Mouse (Mus musculus): ENCODE measurements around the gene Etfb. TPM values are rescaled to one million over a fixed set of nuclear protein-coding genes. Genes with fewer than 3 reads are reported as not detected.

The Etfb gene
- total and polyA plus RNA-seq, 3 experiments: 147 to 201 (median 201) TPM

DNA sequence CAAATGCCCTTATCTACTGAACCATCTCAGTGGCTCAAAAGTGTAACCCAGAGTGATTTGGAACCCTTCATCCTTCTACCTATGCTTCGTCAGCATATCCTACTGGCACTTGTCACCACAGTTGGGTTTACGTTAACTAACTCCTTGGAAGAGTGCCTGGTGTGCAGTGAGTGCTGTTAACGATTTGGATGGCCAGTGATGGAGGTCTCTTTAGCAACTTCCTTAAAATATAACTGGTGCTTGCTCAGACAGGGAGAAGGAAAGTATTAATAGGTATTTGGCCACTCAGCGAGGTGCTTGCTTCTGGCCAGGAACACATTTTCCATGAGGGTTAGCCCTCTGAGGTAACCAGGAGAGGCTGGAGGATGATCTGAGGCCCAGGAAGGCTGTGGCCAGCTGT is 3.9 kb downstream of the Etfb start:
- Histone ChIP-seq H3K36me3 (replicated peaks in 1 of 2; ENCODE audit: control insufficient read depth in 1 of 2, insufficient read depth in 1 of 2, low read length in 1 of 2) (peaks cover 6 to 39% of the 10 kb centered on the region in 2 experiments), H3K9ac (ENCODE audit: insufficient read depth, low read depth) (no peak overlapping the region), H3K79me2 (replicated peaks; ENCODE audit: control insufficient read depth, extremely low read depth, insufficient read depth, poor library complexity, severe bottlenecking) (no peaks in the 10 kb centered on the region; the same call in 1 of the 2 replicates), H3K4me3 (replicated peaks in 1 of 3; ENCODE audit: low read depth in 2 of 3, low read length in 2 of 3, poor library complexity in 1 of 3) (no peak overlapping the region), H3K4me2 (ENCODE audit: insufficient read depth, low read depth, poor library complexity, severe bottlenecking) (no peak overlapping the region), H3K4me1 (ENCODE audit: control insufficient read depth in 1 of 2, insufficient read depth in 2 of 2) (peaks cover 22 to 65% of the 10 kb centered on the region in 2 experiments), H3K9me3 (replicated peaks; ENCODE audit: low read length) (no peaks in the 10 kb centered on the region), H3K27me3 (replicated peaks) (no peaks in the 10 kb centered on the region), H3K27ac (ENCODE audit: insufficient read depth, low read depth) (no peak overlapping the region)
- TF ChIP-seq POLR2A (IDR thresholded peaks at IDR 0.05; ENCODE audit: low read depth, low read length) (no peak), ELF1 (IDR thresholded peaks at IDR 0.05; ENCODE audit: low read depth, low read length) (no peak), ZC3H11A (IDR thresholded peaks at IDR 0.05; ENCODE audit: low read depth, low read length) (no peak), HCFC1 (IDR thresholded peaks at IDR 0.05; ENCODE audit: low read depth, low read length) (no peak), IRF4 (IDR thresholded peaks at IDR 0.05; ENCODE audit: low read depth, low read length) (no peak), MEF2A (IDR thresholded peaks at IDR 0.05; ENCODE audit: borderline replicate concordance, low read depth, low read length) (no peak), RAD21 (IDR thresholded peaks at IDR 0.05; ENCODE audit: low read depth, low read length) (no peak), CTCF (conservative IDR thresholded peaks at IDR 0.05 in 1 of 2, IDR thresholded peaks at IDR 0.05 in 1 of 2; ENCODE audit: low read depth in 2 of 2, low read length in 2 of 2) (no peak), JUND (conservative IDR thresholded peaks at IDR 0.05; ENCODE audit: low read depth, low read length) (no peak), TBP (conservative IDR thresholded peaks at IDR 0.05; ENCODE audit: low read depth, low read length) (no peak), USF1 (IDR thresholded peaks at IDR 0.05; ENCODE audit: low read depth, low read length) (no peak)
- in situ Hi-C loops (cut with MboI; ENCODE audit: low pct_ligation_motif_present, low pct_unique_long_range_greater_than_20kb, low sequenced_read_pairs) (no loop called here), dilution Hi-C loops (cut with MboI; ENCODE audit: extremely low pct_ligation_motif_present, extremely low pct_unique_long_range_greater_than_20kb, low sequenced_read_pairs) (no loop called here)
- DNase-seq (ENCODE audit: extremely low read depth): no peak

DNA sequence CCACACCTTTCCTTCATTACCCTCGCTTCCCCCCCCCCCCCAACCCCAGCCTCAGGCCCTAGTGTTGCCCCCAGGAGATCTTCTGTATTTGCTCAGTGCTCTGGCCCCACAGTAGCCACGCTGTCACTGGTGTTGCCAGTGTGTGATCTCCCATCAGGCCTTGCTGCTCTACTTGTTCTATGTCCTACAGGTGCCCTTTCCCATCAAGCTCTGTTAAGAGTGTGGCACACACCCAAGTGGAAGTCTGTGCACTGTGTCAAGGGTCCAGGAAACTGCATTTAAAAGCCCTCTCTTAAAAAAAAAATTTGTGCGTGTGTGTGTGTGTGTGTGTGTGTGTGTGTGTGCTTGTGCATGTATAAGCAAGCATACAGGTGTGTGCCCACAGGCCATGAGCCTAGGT is 4.4 kb downstream of the Etfb start:
- Histone ChIP-seq H3K27ac (ENCODE audit: insufficient read depth, low read depth) (no peak overlapping the region), H3K4me2 (ENCODE audit: insufficient read depth, low read depth, poor library complexity, severe bottlenecking) (no peak overlapping the region), H3K9me3 (replicated peaks; ENCODE audit: low read length) (no peaks in the 10 kb centered on the region), H3K4me1 (ENCODE audit: control insufficient read depth in 1 of 2, insufficient read depth in 2 of 2) (peaks cover 20 to 61% of the 10 kb centered on the region in 2 experiments), H3K27me3 (replicated peaks) (no peaks in the 10 kb centered on the region), H3K36me3 (replicated peaks in 1 of 2; ENCODE audit: control insufficient read depth in 1 of 2, insufficient read depth in 1 of 2, low read length in 1 of 2) (peaks cover 11 to 44% of the 10 kb centered on the region in 2 experiments), H3K9ac (ENCODE audit: insufficient read depth, low read depth) (no peak overlapping the region), H3K4me3 (replicated peaks in 1 of 3; ENCODE audit: low read depth in 2 of 3, low read length in 2 of 3, poor library complexity in 1 of 3) (no peak overlapping the region), H3K79me2 (replicated peaks; ENCODE audit: control insufficient read depth, extremely low read depth, insufficient read depth, poor library complexity, severe bottlenecking) (no peaks in the 10 kb centered on the region; the same call in 1 of the 2 replicates)
- TF ChIP-seq TBP (conservative IDR thresholded peaks at IDR 0.05; ENCODE audit: low read depth, low read length) (no peak), ELF1 (IDR thresholded peaks at IDR 0.05; ENCODE audit: low read depth, low read length) (no peak), RAD21 (IDR thresholded peaks at IDR 0.05; ENCODE audit: low read depth, low read length) (no peak), UBTF (IDR thresholded peaks at IDR 0.05; ENCODE audit: low read depth, low read length) (no peak), MAX (IDR thresholded peaks at IDR 0.05; ENCODE audit: low read length) (no peak), ZNF384 (IDR thresholded peaks at IDR 0.05; ENCODE audit: low read depth, low read length) (no peak), GABPA (IDR thresholded peaks at IDR 0.05; ENCODE audit: insufficient replicate concordance, low read depth, low read length) (no peak), POLR2A (IDR thresholded peaks at IDR 0.05; ENCODE audit: low read depth, low read length) (no peak), MAZ (IDR thresholded peaks at IDR 0.05; ENCODE audit: low read depth, low read length) (no peak), BHLHE40 (IDR thresholded peaks at IDR 0.05; ENCODE audit: low read depth, low read length) (no peak), IRF4 (IDR thresholded peaks at IDR 0.05; ENCODE audit: low read depth, low read length) (no peak), SMC3 (IDR thresholded peaks at IDR 0.05; ENCODE audit: low read depth, low read length) (no peak), ZKSCAN1 (IDR thresholded peaks at IDR 0.05; ENCODE audit: borderline replicate concordance, low read depth, low read length) (no peak), MEF2A (IDR thresholded peaks at IDR 0.05; ENCODE audit: borderline replicate concordance, low read depth, low read length) (no peak)
- no peak for DNase-seq (ENCODE audit: extremely low read depth)
- dilution Hi-C loops (cut with MboI; ENCODE audit: extremely low pct_ligation_motif_present, extremely low pct_unique_long_range_greater_than_20kb, low sequenced_read_pairs) (no loop called here), in situ Hi-C loops (cut with MboI; ENCODE audit: low pct_ligation_motif_present, low pct_unique_long_range_greater_than_20kb, low sequenced_read_pairs) (no loop called here)

All from CH12.LX (cell line).